Mouse (Mus musculus): ENCODE data around the gene Kif27. TPM values are rescaled to one million over a fixed set of nuclear protein-coding genes. Genes with fewer than 3 reads are reported as not detected.
A peak's percentile ranks its signal among the peaks of the same experiment; 100 is the strongest.

Gene Kif27
- total and polyA plus RNA-seq, 3 experiments, result not detected

DNA sequence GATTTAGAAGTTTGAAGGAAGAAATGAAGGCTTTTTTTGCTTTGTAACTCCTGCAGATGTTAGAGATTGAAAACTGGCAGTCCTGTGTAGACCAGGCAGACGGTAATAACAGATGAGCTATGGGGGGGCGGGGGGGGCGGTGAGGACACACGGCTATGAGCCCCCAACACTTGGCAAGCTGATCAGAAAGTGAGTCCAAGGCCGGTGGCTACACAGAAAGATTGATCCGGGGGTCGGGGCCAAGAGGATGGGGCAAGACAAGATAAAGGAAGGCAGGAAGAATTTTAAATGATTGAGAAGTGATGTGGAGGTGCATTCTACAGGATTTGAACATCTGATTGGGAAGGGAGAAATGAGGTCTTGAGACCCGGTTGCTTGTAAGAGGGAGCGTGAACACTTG lies 83.8 kb downstream of the Kif27 start:
- H3K4me3 ChIP-seq (replicated peaks in 1 of 3; ENCODE audit: low read depth in 2 of 3, low read length in 2 of 3, poor library complexity in 1 of 3), result peak overlapping the region in 1 of 3 experiments; percentile 63
- no peak overlapping the region for H3K9ac ChIP-seq (ENCODE audit: insufficient read depth, low read depth)

GRCm38 (mm10) chr13:58274259-58274991 lies 84.5 kb downstream of the Kif27 start:
- no peak overlapping the region for H3K27ac ChIP-seq (ENCODE audit: insufficient read depth, low read depth)
- in situ Hi-C loops (cut with MboI; ENCODE audit: low pct_ligation_motif_present, low pct_unique_long_range_greater_than_20kb, low sequenced_read_pairs), result loop anchor here (10.0 kb wide), 1 partner anchor 270 kb away; no protein-coding TSS in a partner anchor
- DNase-seq (ENCODE audit: extremely low read depth), result no peak
- H3K4me3 ChIP-seq (replicated peaks in 1 of 3; ENCODE audit: low read depth in 2 of 3, low read length in 2 of 3, poor library complexity in 1 of 3), result peak overlapping the region; percentile 29 to 65 (median 63)
- dilution Hi-C loops (cut with MboI; ENCODE audit: extremely low pct_ligation_motif_present, extremely low pct_unique_long_range_greater_than_20kb, low sequenced_read_pairs), result no loop called here
- H3K27me3 ChIP-seq (replicated peaks), result peaks cover 34% of the 10 kb centered on the region
- peak overlapping the region; percentile 84 for H3K4me2 ChIP-seq (ENCODE audit: insufficient read depth, low read depth, poor library complexity, severe bottlenecking)
- H3K36me3 ChIP-seq (replicated peaks in 1 of 2; ENCODE audit: control insufficient read depth in 1 of 2, insufficient read depth in 1 of 2, low read length in 1 of 2), result no peaks in the 10 kb centered on the region
- H3K79me2 ChIP-seq (replicated peaks; ENCODE audit: control insufficient read depth, extremely low read depth, insufficient read depth, poor library complexity, severe bottlenecking), result no peaks in the 10 kb centered on the region
- H3K4me1 ChIP-seq (ENCODE audit: control insufficient read depth in 1 of 2, insufficient read depth in 2 of 2), result peaks cover 0 to 5% of the 10 kb centered on the region in 2 experiments; a peak in 1 of 4 replicates
- no peak for TF ChIP-seq ETS1 (conservative IDR thresholded peaks at IDR 0.05; ENCODE audit: low read depth, low read length)
- 0 out of 2 replicates have a peak, but pooled peaks have one; percentile 75 for TF ChIP-seq UBTF (IDR thresholded peaks at IDR 0.05; ENCODE audit: low read depth, low read length)
- peak; percentile 31; the same call in 1 of the 2 replicates for TF ChIP-seq POLR2A (IDR thresholded peaks at IDR 0.05; ENCODE audit: low read depth, low read length)
- TF ChIP-seq HCFC1 (IDR thresholded peaks at IDR 0.05; ENCODE audit: low read depth, low read length), result peak; percentile 46
- peak; percentile 66 for TF ChIP-seq BHLHE40 (IDR thresholded peaks at IDR 0.05; ENCODE audit: low read depth, low read length)
- H3K9me3 ChIP-seq (replicated peaks; ENCODE audit: low read length), result no peaks in the 10 kb centered on the region
- H3K9ac ChIP-seq (ENCODE audit: insufficient read depth, low read depth), result peak overlapping the region; percentile 57

More for the DNA sequence above, 83.8 kb downstream of the Kif27 start:
- peak overlapping the region; percentile 84 for H3K4me2 ChIP-seq (ENCODE audit: insufficient read depth, low read depth, poor library complexity, severe bottlenecking)
- in situ Hi-C loops (cut with MboI; ENCODE audit: low pct_ligation_motif_present, low pct_unique_long_range_greater_than_20kb, low sequenced_read_pairs), result loop anchor here (10.0 kb wide), 1 partner anchor 270 kb away; no protein-coding TSS in a partner anchor
- no peaks in the 10 kb centered on the region for H3K9me3 ChIP-seq (replicated peaks; ENCODE audit: low read length)
- H3K27ac ChIP-seq (ENCODE audit: insufficient read depth, low read depth), result no peak overlapping the region
- no peaks in the 10 kb centered on the region for H3K79me2 ChIP-seq (replicated peaks; ENCODE audit: control insufficient read depth, extremely low read depth, insufficient read depth, poor library complexity, severe bottlenecking)
- H3K27me3 ChIP-seq (replicated peaks), result peaks cover 33% of the 10 kb centered on the region
- dilution Hi-C loops (cut with MboI; ENCODE audit: extremely low pct_ligation_motif_present, extremely low pct_unique_long_range_greater_than_20kb, low sequenced_read_pairs), result no loop called here
- H3K36me3 ChIP-seq (replicated peaks in 1 of 2; ENCODE audit: control insufficient read depth in 1 of 2, insufficient read depth in 1 of 2, low read length in 1 of 2), result no peaks in the 10 kb centered on the region
- no peak for DNase-seq (ENCODE audit: extremely low read depth)
- TF ChIP-seq HCFC1 (IDR thresholded peaks at IDR 0.05; ENCODE audit: low read depth, low read length), result no peak
- no peak for TF ChIP-seq MXI1 (IDR thresholded peaks at IDR 0.05; ENCODE audit: low read depth, low read length)
- no peak for TF ChIP-seq PAX5 (IDR thresholded peaks at IDR 0.05; ENCODE audit: low read length)
- no peak for TF ChIP-seq TCF12 (IDR thresholded peaks at IDR 0.05; ENCODE audit: low read depth, low read length)
- TF ChIP-seq MYC (IDR thresholded peaks at IDR 0.05; ENCODE audit: low read depth, low read length), result no peak
- TF ChIP-seq IRF4 (IDR thresholded peaks at IDR 0.05; ENCODE audit: low read depth, low read length), result no peak
- no peak for TF ChIP-seq ZC3H11A (IDR thresholded peaks at IDR 0.05; ENCODE audit: low read depth, low read length)
- no peak for TF ChIP-seq MAX (IDR thresholded peaks at IDR 0.05; ENCODE audit: low read length)
- TF ChIP-seq ELF1 (IDR thresholded peaks at IDR 0.05; ENCODE audit: low read depth, low read length), result no peak
- no peak for TF ChIP-seq SIN3A (IDR thresholded peaks at IDR 0.05; ENCODE audit: low read length)
- TF ChIP-seq CHD1 (IDR thresholded peaks at IDR 0.05; ENCODE audit: low read depth, low read length), result no peak
- no peak for TF ChIP-seq EP300 (IDR thresholded peaks at IDR 0.05; ENCODE audit: low read length)
- no peak for TF ChIP-seq RAD21 (IDR thresholded peaks at IDR 0.05; ENCODE audit: low read depth, low read length)
- no peak for TF ChIP-seq POLR2AphosphoS2 (IDR thresholded peaks at IDR 0.05; ENCODE audit: low read depth, low read length)
- TF ChIP-seq ZMIZ1 (IDR thresholded peaks at IDR 0.05; ENCODE audit: low read depth, low read length), result no peak
- H3K4me1 ChIP-seq (ENCODE audit: control insufficient read depth in 1 of 2, insufficient read depth in 2 of 2), result peaks cover 0 to 5% of the 10 kb centered on the region in 2 experiments; a peak in 1 of 4 replicates

Measured in CH12.LX (cell line).